Mouse (Mus musculus) intestine, postnatal 0 days (tissue): Measurements from ENCODE around the gene Cdc42bpa. TPM values are rescaled to one million over a fixed set of nuclear protein-coding genes. Genes with fewer than 3 reads are reported as not detected.
A peak's percentile ranks its signal among the peaks of the same experiment; 100 is the strongest.

ENCODE experiments used
- ATAC-seq: fragments of 200-750 bp; cut with Nextera tagmentation; 2 replicates; pipeline ENCODE4 v1.8.0; 2017; ENCODE audit warnings: mild to moderate bottlenecking, moderate TSS enrichment, moderate library complexity
- H3K27ac ChIP-seq: fragments of 300-500 bp; sonication (generic); 2 replicates; pipeline ENCODE4 v1.5.1; 2014; ENCODE audit warnings: mild to moderate bottlenecking, low read depth, low read length, moderate library complexity
- H3K27me3 ChIP-seq: fragments of 300-500 bp; sonication (generic); replicated peaks from 2 replicates; pipeline ENCODE4 v1.6.1; 2014; ENCODE audit warnings: low read length, mixed read lengths; ENCODE audit not compliant: control insufficient read depth, insufficient read depth
- H3K36me3 ChIP-seq: fragments of 300-500 bp; sonication (generic); 2 replicates; pipeline ENCODE4 v1.6.1; 2014; ENCODE audit warnings: mild to moderate bottlenecking, moderate library complexity; ENCODE audit not compliant: control insufficient read depth, insufficient read depth
- H3K4me1 ChIP-seq: fragments of 300-500 bp; sonication (generic); replicated peaks from 2 replicates; pipeline ENCODE4 v1.6.1; 2014; ENCODE audit warnings: antibody characterized with exemption, low read length, mixed read lengths; ENCODE audit not compliant: control insufficient read depth, insufficient read depth
- H3K4me2 ChIP-seq: fragments of 300-500 bp; sonication (generic); replicated peaks from 2 replicates; pipeline ENCODE4 v1.6.1; 2014; ENCODE audit warnings: low read depth, mild to moderate bottlenecking, moderate library complexity
- H3K4me3 ChIP-seq: fragments of 300-500 bp; sonication (generic); 2 replicates; pipeline ENCODE4 v1.5.1; 2014; ENCODE audit warnings: low read depth, low read length
- H3K9ac ChIP-seq: fragments of 300-500 bp; sonication (generic); 2 replicates; pipeline ENCODE4 v1.6.1; 2014; ENCODE audit warnings: mild to moderate bottlenecking, low read depth, low read length
- H3K9me3 ChIP-seq: fragments of 300-500 bp; sonication (generic); 2 replicates; pipeline ENCODE4 v1.6.1; 2016; ENCODE audit warnings: mixed run types; ENCODE audit not compliant: control insufficient read depth
- CTCF ChIP-seq: sonication (generic); IDR thresholded peaks from 2 replicates; pipeline ENCODE4 v1.5.1; 2016; ENCODE audit warnings: low read depth, mild to moderate bottlenecking, control low read depth, antibody characterized with exemption, moderate library complexity
- WGBS: fragments of 180-500 bp; shearing (Covaris S2); extraction: QIAGEN DNeasy Blood & Tissue Kit; methylation state at CpG from one replicate; pipeline ENCODE4 v1.1.7; 2014; 5-methylcytosine and 5-hydroxymethylcytosine counted together
- polyA plus RNA-seq: library from polyadenylated mRNA; unstranded; fragments of >200 nt; fragmentation: Nextera tagmentation; extraction: Ambion mirVana; gene quantifications from 2 replicates; pipeline ENCODE4 v1.2.1, GENCODE M21; 2015

Cdc42bpa gene
- polyA plus RNA-seq, 1 experiment from 2014 or later, result 9.2 TPM

DNA sequence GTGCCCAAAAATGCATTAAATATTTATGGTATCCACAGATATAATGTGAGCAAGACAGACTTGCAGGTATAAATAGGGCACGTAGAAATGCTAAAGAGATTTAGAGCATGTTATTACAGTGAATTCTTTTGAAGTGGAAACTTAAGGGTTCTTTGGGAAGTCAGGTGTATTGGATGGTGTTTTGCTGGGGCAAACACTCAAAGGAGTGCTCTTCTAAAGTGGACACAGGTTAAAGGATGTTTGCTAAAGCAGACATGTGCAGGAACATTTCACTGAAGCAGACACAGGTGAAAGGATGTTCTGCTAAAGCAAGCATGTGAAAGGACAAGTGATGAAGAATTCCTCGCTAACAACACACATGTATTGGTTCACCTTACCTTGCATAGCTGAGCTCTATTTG, 83.9 kb downstream of the Cdc42bpa start:
- no peak for ATAC-seq
- Histone ChIP-seq H3K9me3 (no peaks in the 10 kb centered on the region), H3K4me2 (no peak overlapping the region), H3K4me1 (no peaks in the 10 kb centered on the region), H3K9ac (no peak overlapping the region), H3K36me3 (peaks cover 6% of the 10 kb centered on the region; the same call in 1 of the 2 replicates), H3K4me3 (no peak overlapping the region), H3K27ac (no peak overlapping the region), H3K27me3 (no peaks in the 10 kb centered on the region)
- no peak for TF ChIP-seq CTCF
- WGBS, result 91% methylated on average over 2 of the region's 2 CpGs

GRCm38 (mm10) chr1:180045172-180045571, 84.9 kb downstream of the Cdc42bpa start:
- Histone ChIP-seq H3K27ac (no peak overlapping the region), H3K4me1 (no peaks in the 10 kb centered on the region), H3K9me3 (no peaks in the 10 kb centered on the region), H3K4me2 (no peak overlapping the region), H3K27me3 (no peaks in the 10 kb centered on the region), H3K4me3 (no peak overlapping the region), H3K9ac (no peak overlapping the region), H3K36me3 (peaks cover 6% of the 10 kb centered on the region; the same call in 1 of the 2 replicates)
- ATAC-seq, result no peak
- no peak for TF ChIP-seq CTCF

DNA sequence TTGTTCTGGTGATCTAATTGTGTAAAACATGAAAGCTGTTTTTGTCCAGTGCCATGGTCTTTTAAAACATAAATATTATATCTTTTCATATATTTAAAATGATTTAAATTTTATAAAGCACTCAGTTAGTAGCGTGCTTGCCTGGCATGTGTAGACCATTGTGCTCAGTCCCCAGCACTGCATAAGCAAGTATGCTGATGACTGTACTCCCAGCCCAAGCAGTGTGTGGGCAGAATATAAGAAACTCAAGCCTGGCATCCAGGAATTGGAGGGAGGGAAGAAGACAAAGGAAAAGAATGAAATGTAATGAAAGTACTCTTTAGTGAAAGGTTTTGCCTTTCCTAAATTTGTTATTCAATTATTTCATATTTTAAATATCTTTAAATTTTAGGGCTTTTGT, 128.9 kb downstream of the Cdc42bpa start:
- no peaks in the 10 kb centered on the region for H3K27me3 ChIP-seq
- H3K4me3 ChIP-seq, result no peak overlapping the region
- no peak for ATAC-seq
- H3K4me1 ChIP-seq, result no peaks in the 10 kb centered on the region
- no peaks in the 10 kb centered on the region for H3K9me3 ChIP-seq
- H3K4me2 ChIP-seq, result no peak overlapping the region
- no peaks in the 10 kb centered on the region for H3K36me3 ChIP-seq
- WGBS, result 98% methylated on average over 1 of the region's 1 CpGs
- no peak overlapping the region for H3K9ac ChIP-seq
- TF ChIP-seq CTCF, result no peak
- no peak overlapping the region for H3K27ac ChIP-seq

DNA sequence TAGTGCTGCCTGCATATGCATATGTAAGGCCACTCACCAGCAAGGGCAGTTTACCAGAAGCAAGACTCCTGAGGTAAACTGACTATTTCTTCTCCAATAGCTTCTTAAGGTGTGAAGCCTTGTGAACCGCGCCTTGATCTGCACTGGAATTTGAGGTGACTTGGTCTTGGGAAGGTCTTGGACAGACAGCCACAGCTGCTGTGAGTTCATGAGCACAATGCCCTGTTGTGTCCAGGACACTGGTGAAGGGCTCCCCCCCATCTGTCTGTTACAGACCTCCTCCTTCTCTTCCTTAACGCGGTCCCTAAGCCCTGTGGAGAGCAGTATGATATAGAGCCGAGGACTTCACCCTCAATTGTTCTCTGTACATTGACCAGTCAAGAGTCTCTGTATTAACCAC, 138.2 kb downstream of the Cdc42bpa start:
- no peak for ATAC-seq
- Histone ChIP-seq H3K9me3 (no peaks in the 10 kb centered on the region), H3K4me3 (no peak overlapping the region), H3K27me3 (no peaks in the 10 kb centered on the region), H3K4me2 (no peak overlapping the region), H3K4me1 (no peaks in the 10 kb centered on the region), H3K9ac (no peak overlapping the region), H3K36me3 (peaks cover 20% of the 10 kb centered on the region), H3K27ac (no peak overlapping the region)
- no peak for TF ChIP-seq CTCF
- WGBS, result 94% methylated on average over 5 of the region's 5 CpGs

DNA sequence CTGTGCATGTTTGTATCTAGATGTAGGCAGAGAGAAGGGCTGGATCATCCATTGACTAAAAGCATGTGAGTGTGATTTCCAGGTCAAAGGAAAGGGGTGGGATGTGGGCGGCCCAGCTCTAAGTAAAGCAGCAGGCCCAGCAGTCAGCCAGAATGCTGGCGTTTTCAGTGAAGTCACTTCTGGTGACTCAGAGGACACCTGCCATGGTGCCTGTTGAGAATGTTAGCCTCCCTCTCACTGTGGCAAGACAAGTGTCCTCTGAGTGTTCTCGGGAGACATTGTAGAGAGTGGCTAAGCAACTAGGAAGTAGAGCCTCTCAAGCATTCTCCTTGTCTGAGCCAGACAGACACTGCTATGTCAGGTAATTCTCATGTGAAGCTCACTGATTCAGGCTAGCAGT, 144.3 kb downstream of the Cdc42bpa start:
- no peak overlapping the region for H3K27ac ChIP-seq
- no peaks in the 10 kb centered on the region for H3K4me1 ChIP-seq
- H3K9me3 ChIP-seq, result no peaks in the 10 kb centered on the region
- TF ChIP-seq CTCF, result no peak
- no peak overlapping the region for H3K4me2 ChIP-seq
- H3K4me3 ChIP-seq, result no peak overlapping the region
- peaks cover 5% of the 10 kb centered on the region; the same call in 1 of the 2 replicates for H3K36me3 ChIP-seq
- H3K9ac ChIP-seq, result no peak overlapping the region
- no peak for ATAC-seq
- 79% methylated on average over 3 of the region's 3 CpGs for WGBS
- no peaks in the 10 kb centered on the region for H3K27me3 ChIP-seq

DNA sequence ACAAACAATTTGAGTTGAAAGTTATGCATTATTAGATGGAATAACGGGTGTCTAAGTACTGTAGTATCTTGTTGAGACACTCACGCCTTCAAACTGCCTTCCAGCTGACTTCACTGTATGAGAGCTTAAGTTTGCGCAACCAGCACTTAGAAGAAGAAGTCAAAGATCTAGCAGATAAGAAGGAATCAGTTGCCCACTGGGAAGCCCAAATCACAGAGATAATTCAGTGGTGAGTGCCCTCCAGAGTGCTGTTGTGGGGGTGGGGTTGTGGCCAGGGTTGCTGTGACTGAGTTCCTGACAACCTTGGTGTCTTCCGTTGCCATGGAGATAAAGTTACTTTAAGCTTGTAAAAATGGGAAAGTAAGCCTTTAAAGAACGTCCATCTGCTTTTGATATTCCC, 148.8 kb downstream of the Cdc42bpa start:
- Histone ChIP-seq H3K4me2 (no peak overlapping the region), H3K9ac (no peak overlapping the region), H3K36me3 (peaks cover 2% of the 10 kb centered on the region; the same call in 1 of the 2 replicates), H3K27me3 (no peaks in the 10 kb centered on the region), H3K9me3 (no peaks in the 10 kb centered on the region), H3K4me3 (no peak overlapping the region), H3K27ac (no peak overlapping the region), H3K4me1 (no peaks in the 10 kb centered on the region)
- no peak for TF ChIP-seq CTCF
- ATAC-seq, result no peak
- 74% methylated on average over 5 of the region's 5 CpGs for WGBS

GRCm38 (mm10) chr1:180116525-180116924, 156.3 kb downstream of the Cdc42bpa start:
- H3K4me3 ChIP-seq, result no peak overlapping the region
- no peaks in the 10 kb centered on the region for H3K9me3 ChIP-seq
- no peak overlapping the region for H3K4me2 ChIP-seq
- H3K27ac ChIP-seq, result no peak overlapping the region
- no peak for ATAC-seq
- H3K9ac ChIP-seq, result no peak overlapping the region
- H3K36me3 ChIP-seq, result peaks cover 7% of the 10 kb centered on the region
- H3K4me1 ChIP-seq, result no peaks in the 10 kb centered on the region
- no peaks in the 10 kb centered on the region for H3K27me3 ChIP-seq
- WGBS, result 87% methylated on average over 1 of the region's 1 CpGs
- TF ChIP-seq CTCF, result peak; percentile 67
